Comparison of ENCODE assay signal across 8 mouse cellular contexts in the genomic region with DNA sequence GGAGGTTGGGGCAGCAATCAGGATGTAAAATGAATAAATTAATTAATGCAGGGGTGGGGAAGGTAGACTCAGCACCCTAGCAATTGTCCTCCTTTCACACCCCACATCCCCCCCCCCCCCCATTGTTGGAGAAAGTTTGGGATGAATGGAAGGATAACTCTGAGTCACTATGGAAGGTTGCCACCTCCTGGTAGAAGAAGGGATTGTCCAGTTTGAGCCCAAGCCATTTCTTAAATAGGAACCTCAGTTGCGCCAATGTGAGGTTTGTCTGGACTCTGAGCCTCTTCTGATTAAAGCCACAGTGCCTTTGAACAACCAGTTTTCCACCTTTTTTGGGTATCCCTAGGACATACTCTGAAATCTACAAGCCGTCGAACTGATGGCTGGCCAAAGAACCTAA. TPM values are rescaled to one million over a fixed set of nuclear protein-coding genes. Genes with fewer than 3 reads are reported as not detected.
DNase-seq lines count a peak whose midpoint lies in the region; ATAC-seq and TF ChIP-seq lines count a peak whose summit lies in the region.

No protein-coding gene starts in this region.

- H3K9me3 ChIP-seq in forebrain, embryonic 13.5 days (replicated peaks) = no peaks in the 10 kb centered on the region
- no peaks in the 10 kb centered on the region for H3K9me3 ChIP-seq in forebrain, embryonic 11.5 days (ENCODE audit: control insufficient read depth, low read length)

- ATAC-seq in forebrain, embryonic 13.5 days = peak; percentile 36; the same call in 1 of the 2 replicates
- ATAC-seq in forebrain, embryonic 11.5 days (replicated peaks; ENCODE audit: low FRiP score) = no peak

- DNase-seq in forebrain, embryonic 11.5 days (ENCODE audit: low spot score) = no peak
- peak; percentile 57 for DNase-seq in ovary, postnatal 14 days (ENCODE audit: low spot score)
- DNase-seq in ovary, adult 18-20 months (ENCODE audit: low spot score) = no peak
- peak; percentile 66 for DNase-seq in brain, embryonic 14.5 days (ENCODE audit: low read depth)
- peak; percentile 31 for DNase-seq in gastrocnemius, postnatal 14 days
- peak; percentile 45 to 53 for DNase-seq in layer of hippocampus, postnatal 14 days (ENCODE audit: low spot score in 2 of 2)
- DNase-seq in retina, postnatal 1 day = peak; percentile 71

- 81% methylated on average over 3 of the region's 3 CpGs for WGBS in forebrain, embryonic 13.5 days
- 86% methylated on average over 3 of the region's 3 CpGs for WGBS in forebrain, embryonic 11.5 days

- peak; percentile 63; the same call in 1 of the 2 replicates for TF ChIP-seq CTCF in brain, embryonic 14.5 days (IDR thresholded peaks at IDR 0.05; ENCODE audit: borderline replicate concordance, extremely low read depth, insufficient read depth, insufficient read length)

- H3K27ac ChIP-seq in forebrain, embryonic 13.5 days = no peak overlapping the region
- H3K27ac ChIP-seq in forebrain, embryonic 11.5 days (ENCODE audit: low read depth, low read length) = no peak overlapping the region

- intact Hi-C loops in gastrocnemius, postnatal 14 days (cut with DNase I; ENCODE audit: low total_unique reads) = loop anchor here (5.0 to 10.0 kb wide), 3 partner anchors 71 to 179 kb away; a partner anchor contains a TSS

- H3K27me3 ChIP-seq in forebrain, embryonic 13.5 days = no peaks in the 10 kb centered on the region
- H3K27me3 ChIP-seq in forebrain, embryonic 11.5 days (ENCODE audit: control insufficient read depth, insufficient read depth, low read length) = no peaks in the 10 kb centered on the region

- H3K4me2 ChIP-seq in forebrain, embryonic 13.5 days = no peak overlapping the region
- H3K4me2 ChIP-seq in forebrain, embryonic 11.5 days (ENCODE audit: low read depth, low read length, severe bottlenecking) = no peak overlapping the region

- no peak for TF ChIP-seq POLR2A in brain, embryonic 14.5 days (IDR thresholded peaks at IDR 0.05; ENCODE audit: borderline replicate concordance, extremely low read depth, insufficient read depth, insufficient read length, poor library complexity, severe bottlenecking)

- H3K36me3 ChIP-seq in forebrain, embryonic 13.5 days (ENCODE audit: poor library complexity, severe bottlenecking) = peaks cover 87% of the 10 kb centered on the region
- H3K36me3 ChIP-seq in forebrain, embryonic 11.5 days (ENCODE audit: control insufficient read depth, insufficient read depth, low read length) = peaks cover 23% of the 10 kb centered on the region

- H3K4me3 ChIP-seq in forebrain, embryonic 13.5 days = no peak overlapping the region
- no peak overlapping the region for H3K4me3 ChIP-seq in forebrain, embryonic 11.5 days (ENCODE audit: low read depth, low read length)

- no peak overlapping the region for H3K9ac ChIP-seq in forebrain, embryonic 13.5 days
- H3K9ac ChIP-seq in forebrain, embryonic 11.5 days (ENCODE audit: low read length) = no peak overlapping the region

- no peaks in the 10 kb centered on the region for H3K4me1 ChIP-seq in forebrain, embryonic 13.5 days
- H3K4me1 ChIP-seq in forebrain, embryonic 11.5 days (replicated peaks; ENCODE audit: control insufficient read depth, insufficient read depth, low read length) = no peaks in the 10 kb centered on the region

RNA-seq across cellular contexts. Expression of a gene that starts 42.8 kb away (rescaled TPM):
- polyA plus RNA-seq in forebrain, embryonic 13.5 days (2015; fragmentation: Nextera tagmentation; extraction: Ambion mirVana) = 161 and 183 TPM in 2 replicates
- 168 and 181 TPM in 2 replicates for polyA plus RNA-seq in forebrain, embryonic 11.5 days (2014; fragmentation: Nextera tagmentation; extraction: Ambion mirVana)
- polyA plus RNA-seq in brain, embryonic 14.5 days (2012; rRNA removed) = 147 and 187 TPM in 2 replicates
- 10 to 100 TPM; 82.5 to 92.6 TPM for total RNA-seq in gastrocnemius, postnatal 14 days (2021)
- total RNA-seq in layer of hippocampus, postnatal 14 days (2021) = 100 to 1,000 TPM; 327 to 330 TPM

RNA-seq across cellular contexts. Expression of a gene that starts 42.8 kb away (rescaled TPM):
- 2.3 and 3.0 TPM in 2 replicates for polyA plus RNA-seq in forebrain, embryonic 13.5 days (2015; fragmentation: Nextera tagmentation; extraction: Ambion mirVana)
- polyA plus RNA-seq in forebrain, embryonic 11.5 days (2014; fragmentation: Nextera tagmentation; extraction: Ambion mirVana) = 1.7 and 2.7 TPM in 2 replicates
- polyA plus RNA-seq in brain, embryonic 14.5 days (2012; rRNA removed) = 0.27 and 0.90 TPM in 2 replicates
- total RNA-seq in gastrocnemius, postnatal 14 days (2021) = under 1 TPM in 1 of 2 experiments, not detected in 1; 0.60 TPM
- 1 to 10 TPM in 1 of 2 experiments, under 1 TPM in 1; 0.45 to 2.1 TPM for total RNA-seq in layer of hippocampus, postnatal 14 days (2021)

Comparison
In these comparisons a context has a peak if more than half of its experiments do, and no peak if none do; other contexts are left out.
1. DNase-seq: peak in ovary, postnatal 14 days (single experiment), brain, embryonic 14.5 days (single experiment), gastrocnemius, postnatal 14 days (single experiment), layer of hippocampus, postnatal 14 days (2 of 2) and retina, postnatal 1 day (single experiment); none in forebrain, embryonic 11.5 days (single experiment) and ovary, adult 18-20 months (single experiment).